ENCODE assay signal across 8 mouse cellular contexts in genomic region chr13:37045005-37045404, GRCm38 (mm10). TPM values are rescaled to one million over a fixed set of nuclear protein-coding genes. Genes with fewer than 3 reads are reported as not detected.
A peak's percentile ranks its signal among the peaks of the same experiment; 100 is the strongest.
DNase-seq lines count a peak whose midpoint lies in the region; ATAC-seq and TF ChIP-seq lines count a peak whose summit lies in the region.

No protein-coding gene starts in this region.

- no peak for TF ChIP-seq POLR2A in bone marrow, adult 2 months (IDR thresholded peaks at IDR 0.05; ENCODE audit: borderline replicate concordance, control insufficient read depth, low read depth, low read length)

- no peaks in the 10 kb centered on the region for H3K36me3 ChIP-seq in midbrain, postnatal 0 days (ENCODE audit: insufficient read depth, low read length)
- no peaks in the 10 kb centered on the region for H3K36me3 ChIP-seq in midbrain, embryonic 15.5 days (replicated peaks)

- peak; percentile 47 for TF ChIP-seq CTCF in gastrocnemius, adult 2 months (IDR thresholded peaks at IDR 0.05)
- peak; percentile 44 for TF ChIP-seq CTCF in midbrain, postnatal 0 days (IDR thresholded peaks at IDR 0.05)
- TF ChIP-seq CTCF in bone marrow, adult 2 months (IDR thresholded peaks at IDR 0.05; ENCODE audit: control insufficient read depth, insufficient read depth, low read length), result peak; percentile 37; the same call in 1 of the 2 replicates

- no peaks in the 10 kb centered on the region for H3K4me1 ChIP-seq in midbrain, postnatal 0 days (ENCODE audit: insufficient read depth, low read length)
- no peaks in the 10 kb centered on the region for H3K4me1 ChIP-seq in midbrain, embryonic 15.5 days
- no peaks in the 10 kb centered on the region; the same call in 1 of the 2 replicates for H3K4me1 ChIP-seq in bone marrow, adult 2 months (ENCODE audit: control insufficient read depth, insufficient read depth, low read length)

- H3K9ac ChIP-seq in midbrain, postnatal 0 days (replicated peaks; ENCODE audit: low read length, poor library complexity, severe bottlenecking), result no peak overlapping the region
- no peak overlapping the region for H3K9ac ChIP-seq in midbrain, embryonic 15.5 days

- peak; percentile 27 for DNase-seq in gastrocnemius, adult 2 months
- DNase-seq in gastrocnemius, postnatal 36 days, result no peak
- DNase-seq in midbrain, postnatal 0 days (ENCODE audit: low spot score), result no peak
- DNase-seq in urinary bladder, postnatal 25 days (ENCODE audit: low spot score), result no peak
- no peak for DNase-seq in gastrocnemius, adult 8-10 months (ENCODE audit: low spot score in 2 of 2)

- no peaks in the 10 kb centered on the region for H3K9me3 ChIP-seq in midbrain, postnatal 0 days (ENCODE audit: low read length)
- no peaks in the 10 kb centered on the region for H3K9me3 ChIP-seq in midbrain, embryonic 15.5 days

- ATAC-seq in midbrain, postnatal 0 days (ENCODE audit: low FRiP score), result no peak
- no peak for ATAC-seq in midbrain, embryonic 15.5 days (replicated peaks)
- ATAC-seq in megakaryocyte progenitor cell, adult 5-6 weeks (replicated peaks; ENCODE audit: poor library complexity), result 0 out of 2 replicates have a peak, but pooled peaks have one; percentile 55

- intact Hi-C loops in gastrocnemius, adult 2 months (cut with DNase I), result no loop called here
- intact Hi-C loops in gastrocnemius, postnatal 36 days (cut with DNase I), result no loop called here

- no peak overlapping the region for H3K4me3 ChIP-seq in gastrocnemius, adult 2 months
- H3K4me3 ChIP-seq in midbrain, postnatal 0 days (ENCODE audit: low read depth, low read length), result no peak overlapping the region
- no peak overlapping the region for H3K4me3 ChIP-seq in midbrain, embryonic 15.5 days
- no peak overlapping the region for H3K4me3 ChIP-seq in bone marrow, adult 2 months (replicated peaks; ENCODE audit: control insufficient read depth, low read depth, low read length)

- no peak overlapping the region for H3K4me2 ChIP-seq in midbrain, postnatal 0 days (ENCODE audit: low read depth, low read length, poor library complexity, severe bottlenecking)
- H3K4me2 ChIP-seq in midbrain, embryonic 15.5 days, result no peak overlapping the region

- no peaks in the 10 kb centered on the region for H3K27me3 ChIP-seq in midbrain, postnatal 0 days (ENCODE audit: insufficient read depth, low read length)
- no peaks in the 10 kb centered on the region for H3K27me3 ChIP-seq in midbrain, embryonic 15.5 days (replicated peaks)

- no peak overlapping the region for H3K27ac ChIP-seq in gastrocnemius, adult 2 months
- H3K27ac ChIP-seq in midbrain, postnatal 0 days (ENCODE audit: low read depth, low read length), result no peak overlapping the region
- H3K27ac ChIP-seq in midbrain, embryonic 15.5 days, result no peak overlapping the region
- H3K27ac ChIP-seq in bone marrow, adult 2 months (ENCODE audit: control insufficient read depth, insufficient read depth, low read depth, low read length, poor library complexity), result no peak overlapping the region

- 76% methylated on average over 3 of the region's 3 CpGs for WGBS in midbrain, postnatal 0 days
- 81% methylated on average over 3 of the region's 3 CpGs for WGBS in midbrain, embryonic 15.5 days
- WGBS in bone marrow, adult 2 months, result 77% methylated on average over 3 of the region's 3 CpGs

RNA-seq across cellular contexts. Expression of gene F13a1, which starts 5.0 kb away (rescaled TPM):
- 10 to 100 TPM in 1 of 2 experiments, 1 to 10 TPM in 1; 6.9 to 11.2 TPM for total RNA-seq in gastrocnemius, adult 2 months (2021)
- 10 to 100 TPM in 1 of 2 experiments, 1 to 10 TPM in 1; 8.7 to 11.6 TPM for total RNA-seq in gastrocnemius, postnatal 36 days (2021)
- total RNA-seq in midbrain, postnatal 0 days (2014; rRNA removed), result 12.4 and 17.3 TPM in 2 replicates
- polyA plus RNA-seq in midbrain, postnatal 0 days (2015; fragmentation: Nextera tagmentation; extraction: Ambion mirVana), result 11.3 and 11.5 TPM in 2 replicates
- 17.3 and 19.4 TPM in 2 replicates for polyA plus RNA-seq in midbrain, embryonic 15.5 days (2015; fragmentation: Nextera tagmentation; extraction: Ambion mirVana)
- polyA plus RNA-seq in bone marrow, adult 2 months (2011; ENCODE audit: insufficient read depth, insufficient read length, low replicate concordance, missing spikeins), result 13.3 and 30.0 TPM in 2 replicates
- total RNA-seq in megakaryocyte progenitor cell, adult 5-6 weeks (2015), result 211 and 262 TPM in 2 replicates
- total RNA-seq in megakaryocyte progenitor cell, adult 5-6 weeks (2017), result 337 and 409 TPM in 2 replicates
- total RNA-seq in gastrocnemius, adult 8-10 months (2022), result 1 to 10 TPM; 2.4 to 9.4 (median 5.1) TPM

Comparison
In these comparisons a context has a peak if more than half of its experiments do, and no peak if none do; other contexts are left out.
1. RNA of gene F13a1, which starts 5.0 kb away (total RNA-seq): 211 to 409 TPM in megakaryocyte progenitor cell, adult 5-6 weeks; 12.4 to 17.3 TPM in midbrain, postnatal 0 days, 8.7 to 11.6 TPM in gastrocnemius, postnatal 36 days, 6.9 to 11.2 TPM in gastrocnemius, adult 2 months and 2.4 to 9.4 TPM in gastrocnemius, adult 8-10 months; every median in the first group is over 10 times any median in the second.
2. Peak in every context shown above with its lines, with median percentiles within 50 percentile points of each other: CTCF ChIP-seq.